Mouse (Mus musculus) intestine, embryonic 14.5 days (tissue): ENCODE data around the gene Alg14. TPM values are rescaled to one million over a fixed set of nuclear protein-coding genes. Genes with fewer than 3 reads are reported as not detected.
A peak's percentile ranks its signal among the peaks of the same experiment; 100 is the strongest.

Experiments
- ATAC-seq: fragments of 200-750 bp; cut with Nextera tagmentation; replicated peaks from 2 replicates; pipeline ENCODE4 v1.8.0; 2017; ENCODE audit warnings: low read depth, moderate number of reproducible peaks, moderate TSS enrichment, moderate library complexity; ENCODE audit not compliant: low FRiP score, low TSS enrichment
- DNase-seq: peaks from one replicate; pipeline ENCODE4 v3.0.0-alpha.2; 2018; ENCODE audit warnings: low spot score
- H3K27ac ChIP-seq: fragments of 300-500 bp; sonication (generic); 2 replicates; pipeline ENCODE4 v1.5.1; 2014; ENCODE audit warnings: low read depth, mild to moderate bottlenecking, control low read depth
- H3K27me3 ChIP-seq: fragments of 300-500 bp; sonication (generic); replicated peaks from 2 replicates; pipeline ENCODE4 v1.6.1; 2014; ENCODE audit warnings: low read length, control low read depth; ENCODE audit not compliant: control insufficient read depth, insufficient read depth
- H3K36me3 ChIP-seq: fragments of 300-500 bp; sonication (generic); 2 replicates; pipeline ENCODE4 v1.6.1; 2014; ENCODE audit warnings: low read length, control low read depth; ENCODE audit not compliant: control insufficient read depth, insufficient read depth
- H3K4me1 ChIP-seq: fragments of 300-500 bp; sonication (generic); replicated peaks from 2 replicates; pipeline ENCODE4 v1.6.1; 2014; ENCODE audit warnings: low read length, control low read depth, mixed read lengths; ENCODE audit not compliant: control insufficient read depth, insufficient read depth
- H3K4me2 ChIP-seq: fragments of 300-500 bp; sonication (generic); 2 replicates; pipeline ENCODE4 v1.6.1; 2014; ENCODE audit warnings: low read length
- H3K4me3 ChIP-seq: fragments of 300-500 bp; sonication (generic); 2 replicates; pipeline ENCODE4 v1.5.1; 2014; ENCODE audit warnings: low read depth, low read length, control low read depth, mixed read lengths
- H3K9ac ChIP-seq: fragments of 300-500 bp; sonication (generic); 2 replicates; pipeline ENCODE4 v1.6.1; 2014; ENCODE audit warnings: mild to moderate bottlenecking, low read length
- H3K9me3 ChIP-seq: fragments of 300-500 bp; sonication (generic); 2 replicates; pipeline ENCODE4 v1.6.1; 2016; ENCODE audit warnings: low read length, control low read depth; ENCODE audit not compliant: control insufficient read depth
- WGBS: fragments of 180-500 bp; shearing (Covaris S2); extraction: QIAGEN DNeasy Blood & Tissue Kit; methylation state at CpG from one replicate; pipeline ENCODE4 v1.1.7; 2014; 5-methylcytosine and 5-hydroxymethylcytosine counted together
- polyA plus RNA-seq: library from polyadenylated mRNA; unstranded; fragments of >200 nt; fragmentation: Nextera tagmentation; extraction: Ambion mirVana; gene quantifications from 2 replicates; pipeline ENCODE4 v1.2.1, GENCODE M21; 2014

The Alg14 gene
- polyA plus RNA-seq, 1 experiment from 2014 or later, result 43.0 TPM

- no peak overlapping the region for H3K4me2 ChIP-seq
- no peaks in the 10 kb centered on the region for H3K27me3 ChIP-seq
- DNase-seq, result no peak
- H3K9me3 ChIP-seq, result no peaks in the 10 kb centered on the region
- no peak for ATAC-seq
- no peak overlapping the region for H3K9ac ChIP-seq
- no peak overlapping the region for H3K4me3 ChIP-seq
- peaks cover 11% of the 10 kb centered on the region; the same call in 1 of the 2 replicates for H3K4me1 ChIP-seq
- no peaks in the 10 kb centered on the region for H3K36me3 ChIP-seq
- H3K27ac ChIP-seq, result peak overlapping the region; percentile 29
- WGBS, result 45% methylated on average over 8 of the region's 8 CpGs
Measured at GRCm38 (mm10) chr3:121389366-121389765, 97.8 kb downstream of the Alg14 start.

GRCm38 (mm10) chr3:121389860-121390530 lies 98.4 kb downstream of the Alg14 start:
- peak; percentile 67 for ATAC-seq
- DNase-seq, result peak; percentile 73

GRCm38 (mm10) chr3:121390724-121391123 lies 99.2 kb downstream of the Alg14 start:
- Histone ChIP-seq H3K9ac (no peak overlapping the region), H3K27me3 (no peaks in the 10 kb centered on the region), H3K36me3 (no peaks in the 10 kb centered on the region), H3K4me1 (peaks cover 14% of the 10 kb centered on the region; the same call in 1 of the 2 replicates), H3K27ac (peak overlapping the region; percentile 29), H3K4me2 (peak overlapping the region; percentile 20), H3K4me3 (no peak overlapping the region), H3K9me3 (no peaks in the 10 kb centered on the region)
- ATAC-seq (peak; percentile 33; the same call in 1 of the 2 replicates), DNase-seq (no peak)
- 26% methylated on average over 7 of the region's 7 CpGs for WGBS

More at GRCm38 (mm10) chr3:121389860-121390530, 98.4 kb downstream of the Alg14 start:
- Histone ChIP-seq H3K9ac (no peak overlapping the region), H3K4me2 (peak overlapping the region; percentile 20), H3K36me3 (no peaks in the 10 kb centered on the region), H3K9me3 (no peaks in the 10 kb centered on the region), H3K4me3 (no peak overlapping the region), H3K27me3 (no peaks in the 10 kb centered on the region), H3K4me1 (peaks cover 11% of the 10 kb centered on the region; the same call in 1 of the 2 replicates), H3K27ac (peak overlapping the region; percentile 29)
- 12% methylated on average over 17 of the region's 17 CpGs for WGBS

GRCm38 (mm10) chr3:121395588-121396295 lies 104.2 kb downstream of the Alg14 start:
- H3K4me1 ChIP-seq, result peaks cover 4% of the 10 kb centered on the region; the same call in 1 of the 2 replicates
- H3K9me3 ChIP-seq, result no peaks in the 10 kb centered on the region
- no peak overlapping the region for H3K27ac ChIP-seq
- WGBS, result 67% methylated on average over 16 of the region's 16 CpGs
- no peaks in the 10 kb centered on the region for H3K27me3 ChIP-seq
- H3K9ac ChIP-seq, result no peak overlapping the region
- ATAC-seq, result peak; percentile 43; the same call in 1 of the 2 replicates
- no peak overlapping the region for H3K4me3 ChIP-seq
- no peak overlapping the region for H3K4me2 ChIP-seq
- DNase-seq, result no peak
- H3K36me3 ChIP-seq, result no peaks in the 10 kb centered on the region

GRCm38 (mm10) chr3:121396561-121396960 lies 105.0 kb downstream of the Alg14 start:
- H3K4me1 ChIP-seq, result peaks cover 4% of the 10 kb centered on the region; the same call in 1 of the 2 replicates
- H3K4me2 ChIP-seq, result no peak overlapping the region
- ATAC-seq (no peak), DNase-seq (no peak)
- H3K36me3 ChIP-seq, result no peaks in the 10 kb centered on the region
- H3K9ac ChIP-seq, result no peak overlapping the region
- no peaks in the 10 kb centered on the region for H3K9me3 ChIP-seq
- no peak overlapping the region for H3K27ac ChIP-seq
- 71% methylated on average over 7 of the region's 7 CpGs for WGBS
- H3K27me3 ChIP-seq, result no peaks in the 10 kb centered on the region
- H3K4me3 ChIP-seq, result no peak overlapping the region

GRCm38 (mm10) chr3:121397007-121397406 lies 105.4 kb downstream of the Alg14 start:
- DNase-seq, result no peak
- Histone ChIP-seq H3K36me3 (no peaks in the 10 kb centered on the region), H3K4me1 (peaks cover 4% of the 10 kb centered on the region; the same call in 1 of the 2 replicates), H3K9ac (no peak overlapping the region), H3K4me2 (no peak overlapping the region), H3K4me3 (no peak overlapping the region), H3K27ac (no peak overlapping the region), H3K27me3 (no peaks in the 10 kb centered on the region), H3K9me3 (no peaks in the 10 kb centered on the region)
- no peak for ATAC-seq
- 64% methylated on average over 6 of the region's 6 CpGs for WGBS

- WGBS, result 58% methylated on average over 4 of the region's 4 CpGs
- H3K9ac ChIP-seq, result no peak overlapping the region
- no peak overlapping the region for H3K4me3 ChIP-seq
- no peaks in the 10 kb centered on the region for H3K36me3 ChIP-seq
- peak; percentile 54; the same call in 1 of the 2 replicates for ATAC-seq
- H3K27me3 ChIP-seq, result no peaks in the 10 kb centered on the region
- no peak overlapping the region for H3K27ac ChIP-seq
- H3K4me1 ChIP-seq, result no peaks in the 10 kb centered on the region; the same call in 1 of the 2 replicates
- H3K4me2 ChIP-seq, result no peak overlapping the region
- H3K9me3 ChIP-seq, result no peaks in the 10 kb centered on the region
- DNase-seq, result no peak
Measured at GRCm38 (mm10) chr3:121401384-121401783, 109.8 kb downstream of the Alg14 start.

- ATAC-seq (no peak), DNase-seq (no peak)
- H3K27me3 ChIP-seq, result no peaks in the 10 kb centered on the region
- no peak overlapping the region for H3K4me2 ChIP-seq
- no peak overlapping the region for H3K9ac ChIP-seq
- H3K36me3 ChIP-seq, result no peaks in the 10 kb centered on the region
- no peaks in the 10 kb centered on the region for H3K9me3 ChIP-seq
- H3K27ac ChIP-seq, result no peak overlapping the region
- no peaks in the 10 kb centered on the region; the same call in 1 of the 2 replicates for H3K4me1 ChIP-seq
- 88% methylated on average over 6 of the region's 6 CpGs for WGBS
- no peak overlapping the region for H3K4me3 ChIP-seq
Measured at GRCm38 (mm10) chr3:121402096-121402495, 110.5 kb downstream of the Alg14 start.
